Mouse (Mus musculus) forebrain, embryonic 16.5 days (tissue): ENCODE results near the gene Gtf2f1. TPM values are rescaled to one million over a fixed set of nuclear protein-coding genes. Genes with fewer than 3 reads are reported as not detected.

Source experiments
- ATAC-seq: fragments of 200-750 bp; cut with Nextera tagmentation; 2 replicates; pipeline ENCODE4 v1.8.0; 2017; ENCODE audit warnings: mild to moderate bottlenecking, moderate library complexity
- H3K27ac ChIP-seq: fragments of 300-500 bp; sonication (generic); 2 replicates; pipeline ENCODE4 v1.5.1; 2014; ENCODE audit warnings: low read length, control low read depth
- H3K27me3 ChIP-seq: fragments of 300-500 bp; sonication (generic); replicated peaks from 2 replicates; pipeline ENCODE4 v1.6.1; 2014; ENCODE audit warnings: low read length; ENCODE audit not compliant: control insufficient read depth, insufficient read depth
- H3K36me3 ChIP-seq: fragments of 300-500 bp; sonication (generic); 2 replicates; pipeline ENCODE4 v1.6.1; 2014; ENCODE audit not compliant: control insufficient read depth, insufficient read depth
- H3K4me1 ChIP-seq: fragments of 300-500 bp; sonication (generic); replicated peaks from 2 replicates; pipeline ENCODE4 v1.6.1; 2014; ENCODE audit warnings: low read length; ENCODE audit not compliant: control insufficient read depth, insufficient read depth
- H3K4me2 ChIP-seq: fragments of 300-500 bp; sonication (generic); 2 replicates; pipeline ENCODE4 v1.6.1; 2014; ENCODE audit warnings: mild to moderate bottlenecking, low read length, control low read depth
- H3K4me3 ChIP-seq: fragments of 300-500 bp; sonication (generic); replicated peaks from 2 replicates; pipeline ENCODE4 v1.5.1; 2014; ENCODE audit warnings: mild to moderate bottlenecking, low read length, control low read depth
- H3K9ac ChIP-seq: fragments of 300-500 bp; sonication (generic); replicated peaks from 2 replicates; pipeline ENCODE4 v1.6.1; 2014; ENCODE audit warnings: low read depth, low read length, control low read depth
- H3K9me3 ChIP-seq: fragments of 300-500 bp; sonication (generic); 2 replicates; pipeline ENCODE4 v1.6.1; 2016; ENCODE audit warnings: low read length; ENCODE audit not compliant: control insufficient read depth
- WGBS: fragments of 180-500 bp; shearing (Covaris S2); extraction: QIAGEN DNeasy Blood & Tissue Kit; methylation state at CpG from one replicate; pipeline ENCODE4 v1.1.7; 2014; 5-methylcytosine and 5-hydroxymethylcytosine counted together
- polyA plus RNA-seq: library from polyadenylated mRNA; unstranded; fragments of >200 nt; fragmentation: Nextera tagmentation; extraction: Ambion mirVana; gene quantifications from 2 replicates; pipeline ENCODE4 v1.2.1, GENCODE M21; 2015

Gene Gtf2f1
- polyA plus RNA-seq, 1 experiment from 2014 or later, result 84.3 TPM

DNA sequence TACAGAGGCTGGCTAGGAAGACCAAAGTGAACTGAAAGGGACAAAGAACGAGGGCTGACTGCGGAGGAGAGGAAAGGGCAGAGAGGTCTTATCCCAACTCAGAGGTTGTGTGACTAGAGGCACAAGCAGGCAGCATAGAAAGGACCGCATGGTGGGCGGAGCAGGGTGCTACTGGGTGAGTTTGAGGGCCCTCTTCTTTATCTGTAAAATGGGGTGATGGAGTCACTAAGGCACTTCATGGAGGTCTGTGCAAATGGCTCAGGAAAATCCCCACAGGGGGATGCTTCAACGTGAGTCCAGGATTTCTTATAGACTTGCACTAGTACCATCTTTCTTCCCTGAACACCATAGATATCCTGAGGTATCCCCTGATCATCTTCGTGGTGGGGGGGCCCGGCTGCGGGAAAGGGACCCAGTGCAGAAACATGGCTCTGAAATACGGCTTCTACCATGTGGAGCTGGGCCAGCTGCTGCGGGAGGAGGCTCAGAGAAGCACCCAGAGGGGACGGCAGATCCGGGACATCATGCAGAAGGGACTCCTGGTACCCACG lies 1.2 kb upstream of the Gtf2f1 start:
- Histone ChIP-seq H3K36me3 (peaks cover 3% of the 10 kb centered on the region), H3K27ac (peak overlapping the region; percentile 95)
- no peak for ATAC-seq

DNA sequence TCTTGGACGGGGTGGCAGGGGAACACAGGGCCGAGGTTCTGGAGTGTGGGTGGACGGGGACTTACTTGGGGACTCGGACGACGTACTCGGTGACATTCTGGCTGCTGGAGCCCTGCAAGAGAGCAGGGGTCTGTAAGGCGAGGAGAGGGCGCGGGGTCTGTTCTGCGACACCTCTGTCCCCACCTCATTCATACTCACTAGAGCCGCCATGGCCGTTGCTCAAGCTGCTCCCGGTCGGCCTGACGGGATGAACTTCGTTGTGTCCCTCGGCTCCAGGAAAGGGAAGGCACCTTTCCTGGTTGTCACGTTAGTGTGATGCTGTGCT lies 215 bp downstream of the Gtf2f1 start:
- Histone ChIP-seq H3K9me3 (no peaks in the 10 kb centered on the region), H3K4me1 (peaks cover 14% of the 10 kb centered on the region), H3K9ac (peak overlapping the region; percentile 64), H3K4me3 (peak overlapping the region; percentile 79), H3K27me3 (no peaks in the 10 kb centered on the region), H3K27ac (peak overlapping the region; percentile 81), H3K4me2 (peak overlapping the region; percentile 92), H3K36me3 (peaks cover 17% of the 10 kb centered on the region)
- ATAC-seq, result peak; percentile 49
- WGBS, result under 1% methylated on average over 19 of the region's 19 CpGs

More for the DNA sequence above, 1.2 kb upstream of the Gtf2f1 start:
- no peaks in the 10 kb centered on the region for H3K27me3 ChIP-seq
- peak overlapping the region; percentile 79 for H3K4me3 ChIP-seq
- H3K9ac ChIP-seq, result no peak overlapping the region
- peak overlapping the region; percentile 75 for H3K4me2 ChIP-seq
- 73% methylated on average over 13 of the region's 13 CpGs for WGBS
- no peaks in the 10 kb centered on the region for H3K9me3 ChIP-seq
- peaks cover 14% of the 10 kb centered on the region for H3K4me1 ChIP-seq

DNA sequence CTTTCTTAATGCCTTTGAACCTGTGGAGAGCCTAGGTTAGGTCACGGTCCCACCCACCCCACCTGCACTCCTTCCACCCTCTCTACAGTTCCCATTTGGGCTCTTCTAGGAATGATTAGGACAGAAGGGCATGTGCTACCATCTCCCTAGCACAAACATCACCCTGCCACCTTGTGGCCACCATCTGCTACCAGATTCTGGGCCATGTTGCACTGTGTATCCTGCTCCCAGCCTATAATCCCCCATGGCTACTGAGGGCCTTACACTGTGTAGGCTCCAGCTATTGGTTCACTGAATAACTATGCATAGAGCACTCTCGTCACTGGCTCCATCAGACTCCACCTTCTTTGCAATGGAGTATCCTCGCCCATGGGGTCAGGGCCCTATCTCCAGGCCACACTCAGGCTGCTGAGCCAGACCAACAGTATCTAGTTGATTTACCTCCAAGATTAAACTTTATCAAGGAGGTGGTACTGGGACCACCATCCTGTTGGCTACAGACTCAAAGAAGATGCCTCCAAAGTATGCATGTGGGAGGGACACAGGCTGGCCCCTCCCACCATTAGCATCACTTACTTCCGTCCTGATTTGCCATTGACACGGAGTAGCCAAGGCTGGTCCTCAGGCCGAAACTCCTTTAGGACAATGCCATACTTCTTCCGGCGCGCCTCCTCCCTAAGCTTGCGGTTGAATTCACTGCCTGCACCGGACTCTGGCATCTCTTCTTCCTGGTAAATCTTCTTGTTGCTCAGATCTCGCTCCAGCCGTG lies 3.8 kb downstream of the Gtf2f1 start:
- ATAC-seq, result no peak
- peaks cover 35% of the 10 kb centered on the region for H3K36me3 ChIP-seq
- H3K4me2 ChIP-seq, result no peak overlapping the region

DNA sequence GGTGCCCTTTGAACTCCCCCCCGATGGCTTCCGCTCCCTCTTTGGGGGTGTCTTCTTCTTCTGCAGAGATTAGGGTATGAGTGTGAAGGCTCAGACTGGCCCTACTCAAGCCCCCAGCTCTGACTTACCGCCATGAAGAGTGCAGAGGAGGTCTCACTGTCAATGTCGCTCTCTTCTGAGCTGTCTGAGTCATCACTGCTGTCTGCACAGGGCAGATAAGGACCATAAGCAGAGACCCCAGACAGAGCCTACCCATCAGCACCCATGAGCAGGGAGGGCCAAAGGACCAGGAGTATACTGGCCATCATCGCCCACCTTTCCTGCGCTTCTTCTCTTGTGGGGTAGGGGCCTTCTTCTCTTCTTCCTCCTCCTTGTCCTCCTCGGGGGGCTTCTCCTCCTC lies 7.1 kb downstream of the Gtf2f1 start:
- Histone ChIP-seq H3K27me3 (no peaks in the 10 kb centered on the region), H3K9ac (no peak overlapping the region), H3K4me2 (no peak overlapping the region), H3K4me3 (no peak overlapping the region), H3K27ac (no peak overlapping the region), H3K9me3 (no peaks in the 10 kb centered on the region), H3K36me3 (peaks cover 37% of the 10 kb centered on the region), H3K4me1 (no peaks in the 10 kb centered on the region)
- 96% methylated on average over 7 of the region's 7 CpGs for WGBS
- ATAC-seq, result no peak

More for the DNA sequence above, 3.8 kb downstream of the Gtf2f1 start:
- Histone ChIP-seq H3K4me3 (no peak overlapping the region), H3K27me3 (no peaks in the 10 kb centered on the region), H3K9me3 (no peaks in the 10 kb centered on the region), H3K27ac (no peak overlapping the region), H3K4me1 (peaks cover 12% of the 10 kb centered on the region), H3K9ac (no peak overlapping the region)
- 94% methylated on average over 13 of the region's 13 CpGs for WGBS

DNA sequence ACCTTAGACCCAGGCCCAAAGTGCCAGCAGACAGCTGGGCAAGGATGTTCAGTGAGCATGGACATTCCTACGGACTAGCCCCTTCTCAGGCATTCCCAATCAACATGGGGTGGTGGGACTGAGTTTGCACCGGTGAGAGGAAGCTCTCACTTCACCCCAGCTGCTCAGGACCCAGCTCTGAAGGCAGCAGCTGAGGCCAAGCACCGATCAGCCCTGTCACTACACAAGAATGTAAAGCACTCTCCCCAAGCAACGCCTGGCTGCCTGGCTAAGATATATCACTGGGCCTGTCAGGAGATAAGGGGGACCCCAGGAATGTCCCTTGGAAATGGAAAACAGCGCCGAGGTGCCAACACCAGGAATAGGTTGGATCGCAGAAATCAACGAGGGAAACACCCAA lies 9.9 kb downstream of the Gtf2f1 start:
- Histone ChIP-seq H3K9me3 (no peaks in the 10 kb centered on the region), H3K27ac (no peak overlapping the region), H3K9ac (no peak overlapping the region), H3K27me3 (no peaks in the 10 kb centered on the region), H3K4me3 (no peak overlapping the region), H3K4me1 (peaks cover 8% of the 10 kb centered on the region), H3K4me2 (no peak overlapping the region), H3K36me3 (peaks cover 24% of the 10 kb centered on the region)
- no peak for ATAC-seq
- WGBS, result 81% methylated on average over 8 of the region's 8 CpGs

DNA sequence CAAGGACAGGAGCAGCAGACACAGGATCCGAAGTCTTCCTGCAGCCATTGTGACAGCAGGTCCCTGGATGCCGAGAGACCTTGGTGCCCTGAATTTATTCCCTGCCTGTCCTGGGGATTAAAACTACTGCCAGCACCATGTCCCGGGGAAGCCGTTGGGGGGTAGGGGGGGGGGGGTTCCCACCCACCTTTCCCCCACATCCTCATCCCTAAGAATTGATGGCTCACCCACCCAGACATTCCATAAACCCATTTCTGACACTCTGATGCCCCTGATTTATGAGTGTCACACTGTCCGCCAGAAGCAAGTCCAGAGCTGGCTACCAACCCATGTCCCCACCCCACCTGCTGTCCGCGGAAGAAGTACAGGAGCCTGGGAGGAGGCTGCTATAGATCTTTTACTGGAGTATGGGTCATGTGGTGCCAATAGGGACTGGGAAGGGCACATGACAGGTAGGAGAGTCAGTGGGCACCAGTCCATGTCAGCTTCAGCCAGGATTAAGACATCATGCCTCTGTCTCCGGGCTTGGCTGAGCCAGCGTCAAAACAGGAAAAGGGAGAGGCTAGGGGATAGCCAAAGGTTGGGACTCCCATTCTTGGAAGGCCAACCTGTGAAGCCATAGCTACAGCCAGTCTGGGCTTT lies 11.0 kb downstream of the Gtf2f1 start, which contains the start of gene Pspn:
Gene Pspn (minus strand): TSS at position 51 of the 642 bp plus-strand sequence.
- H3K4me1 ChIP-seq, result peaks cover 8% of the 10 kb centered on the region
- H3K27me3 ChIP-seq, result no peaks in the 10 kb centered on the region
- whole genome bisulfite sequencing, result 90% methylated on average over 9 of the region's 9 CpGs
- no peaks in the 10 kb centered on the region for H3K9me3 ChIP-seq
- no peak for ATAC-seq
- H3K4me3 ChIP-seq, result no peak within 1 kb of the TSS
- no peak within 1 kb of the TSS for H3K27ac ChIP-seq
- H3K36me3 ChIP-seq, result peaks cover 24% of the 10 kb centered on the region
- no peak within 1 kb of the TSS for H3K4me2 ChIP-seq
- no peak within 1 kb of the TSS for H3K9ac ChIP-seq

DNA sequence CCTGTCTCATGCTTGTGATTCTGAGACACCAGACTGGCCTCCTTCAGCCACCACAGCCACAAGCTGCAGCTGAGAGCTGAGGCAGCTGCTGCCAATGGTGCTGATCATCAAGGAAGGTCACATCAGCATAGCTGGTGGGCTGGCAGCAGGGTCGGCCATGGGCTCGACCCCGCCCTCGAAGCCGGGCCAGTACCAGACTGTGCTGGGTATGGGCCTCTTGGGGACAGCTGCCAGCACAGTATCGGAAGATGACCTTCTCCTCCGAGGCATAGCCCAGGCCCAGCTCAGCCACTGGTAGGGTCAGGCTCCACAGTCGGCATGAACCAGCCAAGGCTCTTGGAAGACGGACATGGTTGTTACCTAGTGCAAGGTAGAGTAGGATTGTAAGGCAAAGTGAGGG lies 11.7 kb downstream of the Gtf2f1 start:
- peaks cover 26% of the 10 kb centered on the region for H3K36me3 ChIP-seq
- no peak overlapping the region for H3K4me3 ChIP-seq
- H3K9me3 ChIP-seq, result no peaks in the 10 kb centered on the region
- ATAC-seq, result no peak
- no peak overlapping the region for H3K9ac ChIP-seq
- H3K4me2 ChIP-seq, result no peak overlapping the region
- WGBS, result 96% methylated on average over 9 of the region's 9 CpGs
- no peak overlapping the region for H3K27ac ChIP-seq
- peaks cover 8% of the 10 kb centered on the region for H3K4me1 ChIP-seq
- H3K27me3 ChIP-seq, result no peaks in the 10 kb centered on the region

DNA sequence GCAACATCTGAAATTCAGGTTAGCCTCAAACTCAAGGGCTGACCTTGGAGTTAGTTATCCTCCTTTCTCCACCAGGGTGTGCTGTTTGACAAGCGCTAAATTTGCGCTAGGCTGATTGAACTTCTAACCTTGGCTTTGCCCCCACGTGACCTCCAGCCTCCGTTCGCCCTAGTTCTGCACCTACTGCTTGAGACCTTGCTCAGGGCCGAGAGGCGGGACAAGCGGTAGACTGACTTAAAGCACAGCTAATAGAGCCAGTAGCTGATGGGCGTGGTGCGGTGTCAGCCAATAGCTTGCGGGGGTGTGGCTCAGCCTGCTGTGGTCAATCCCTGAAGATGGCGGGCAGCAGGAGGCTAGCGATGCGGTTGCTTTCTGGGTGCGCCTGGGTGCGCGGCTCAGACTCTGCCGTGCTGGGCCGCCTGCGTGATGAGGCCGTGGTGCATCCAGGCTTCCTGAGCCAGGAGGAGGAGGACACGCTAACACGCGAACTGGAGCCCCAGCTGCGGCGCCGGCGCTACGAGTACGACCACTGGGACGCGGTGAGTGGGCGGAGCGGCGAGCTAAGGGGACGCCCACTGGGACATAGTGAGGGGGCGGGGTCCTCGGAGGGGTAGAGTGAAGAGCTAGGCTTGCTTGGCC lies 13.9 kb downstream of the Gtf2f1 start, which contains the start of gene Alkbh7:
Gene Alkbh7 (plus strand): TSS at position 311 of the 639 bp plus-strand sequence.
- H3K4me3 ChIP-seq, result peak within 1 kb of the TSS; percentile 51
- H3K4me1 ChIP-seq, result peaks cover 11% of the 10 kb centered on the region
- peak; percentile 98 for ATAC-seq
- H3K4me2 ChIP-seq, result peak within 1 kb of the TSS; percentile 69
- H3K9ac ChIP-seq, result peak within 1 kb of the TSS; percentile 57
- peak within 1 kb of the TSS; percentile 29 for H3K27ac ChIP-seq
- H3K36me3 ChIP-seq, result peaks cover 25% of the 10 kb centered on the region
- under 1% methylated on average over 38 of the region's 38 CpGs for WGBS
- H3K27me3 ChIP-seq, result no peaks in the 10 kb centered on the region
- no peaks in the 10 kb centered on the region for H3K9me3 ChIP-seq

DNA sequence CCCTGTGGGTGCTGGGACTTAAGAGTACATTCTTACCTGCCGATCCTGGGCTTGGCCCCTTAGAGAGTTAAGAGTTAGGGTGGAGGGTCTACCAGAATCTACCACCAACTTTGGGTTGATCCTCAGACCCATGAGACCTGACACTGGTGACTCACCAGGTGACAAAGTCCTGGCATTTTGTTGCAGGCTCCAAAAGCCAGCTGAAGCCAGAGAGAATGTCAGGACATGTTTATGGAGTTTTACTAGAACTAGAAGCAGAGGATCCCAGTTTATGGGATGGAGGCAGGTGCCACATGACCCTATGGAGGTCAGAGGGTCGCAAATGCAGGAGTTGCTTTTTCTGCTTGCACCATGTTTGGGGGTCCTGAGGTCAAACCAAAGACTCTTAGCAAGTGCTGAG lies 14.6 kb downstream of the Gtf2f1 start:
- WGBS, result 81% methylated on average over 2 of the region's 2 CpGs
- no peaks in the 10 kb centered on the region for H3K27me3 ChIP-seq
- H3K4me2 ChIP-seq, result no peak overlapping the region
- H3K9ac ChIP-seq, result no peak overlapping the region
- H3K9me3 ChIP-seq, result no peaks in the 10 kb centered on the region
- no peak for ATAC-seq
- H3K27ac ChIP-seq, result no peak overlapping the region
- no peak overlapping the region for H3K4me3 ChIP-seq
- H3K36me3 ChIP-seq, result peaks cover 25% of the 10 kb centered on the region
- peaks cover 11% of the 10 kb centered on the region for H3K4me1 ChIP-seq
